Mouse (Mus musculus): ENCODE data around the gene P2ry14. TPM values are rescaled to one million over a fixed set of nuclear protein-coding genes. Genes with fewer than 3 reads are reported as not detected.

The P2ry14 gene
- polyA plus RNA-seq, 1 experiment: 5.3 TPM

- Histone ChIP-seq H3K36me3 (ENCODE audit: control insufficient read depth, insufficient read depth, low read length) (no peaks in the 10 kb centered on the region), H3K4me3 (ENCODE audit: control insufficient read depth, insufficient read depth, low read length) (no peak overlapping the region), H3K4me1 (replicated peaks; ENCODE audit: control insufficient read depth, insufficient read depth, low read length) (peaks cover 15% of the 10 kb centered on the region), H3K27me3 (ENCODE audit: control insufficient read depth, insufficient read depth, low read length) (no peaks in the 10 kb centered on the region), H3K27ac (ENCODE audit: control insufficient read depth, insufficient read depth, low read length) (no peak overlapping the region)
- no peak for TF ChIP-seq CTCF (IDR thresholded peaks at IDR 0.05; ENCODE audit: borderline replicate concordance, control insufficient read depth, extremely low read depth, insufficient read depth, low read length, poor library complexity)
- TF ChIP-seq POLR2A (IDR thresholded peaks at IDR 0.05; ENCODE audit: control insufficient read depth, extremely low read depth, insufficient read depth, low read length, poor library complexity): no peak
- no peak for DNase-seq
- 68% methylated on average over 4 of the region's 4 CpGs for WGBS
These were observed 22.3 kb downstream of the P2ry14 start for GRCm38 (mm10) chr3:59131081-59131480.

GRCm38 (mm10) chr3:59130431-59130830 is 23.0 kb downstream of the P2ry14 start:
- Histone ChIP-seq H3K36me3 (ENCODE audit: control insufficient read depth, insufficient read depth, low read length) (no peaks in the 10 kb centered on the region), H3K4me3 (ENCODE audit: control insufficient read depth, insufficient read depth, low read length) (peak overlapping the region; percentile 43), H3K27ac (ENCODE audit: control insufficient read depth, insufficient read depth, low read length) (peak overlapping the region; percentile 64; the same call in 1 of the 2 replicates), H3K4me1 (replicated peaks; ENCODE audit: control insufficient read depth, insufficient read depth, low read length) (peaks cover 15% of the 10 kb centered on the region), H3K27me3 (ENCODE audit: control insufficient read depth, insufficient read depth, low read length) (no peaks in the 10 kb centered on the region)
- TF ChIP-seq POLR2A (IDR thresholded peaks at IDR 0.05; ENCODE audit: control insufficient read depth, extremely low read depth, insufficient read depth, low read length, poor library complexity): no peak
- TF ChIP-seq CTCF (IDR thresholded peaks at IDR 0.05; ENCODE audit: borderline replicate concordance, control insufficient read depth, extremely low read depth, insufficient read depth, low read length, poor library complexity): no peak
- peak; percentile 35 for DNase-seq
- WGBS: 3% methylated on average over 8 of the region's 8 CpGs

GRCm38 (mm10) chr3:59129547-59129946 is 23.9 kb downstream of the P2ry14 start:
- no peak overlapping the region for H3K4me3 ChIP-seq (ENCODE audit: control insufficient read depth, insufficient read depth, low read length)
- H3K4me1 ChIP-seq (replicated peaks; ENCODE audit: control insufficient read depth, insufficient read depth, low read length): peaks cover 15% of the 10 kb centered on the region
- no peak for DNase-seq
- TF ChIP-seq POLR2A (IDR thresholded peaks at IDR 0.05; ENCODE audit: control insufficient read depth, extremely low read depth, insufficient read depth, low read length, poor library complexity) (no peak), CTCF (IDR thresholded peaks at IDR 0.05; ENCODE audit: borderline replicate concordance, control insufficient read depth, extremely low read depth, insufficient read depth, low read length, poor library complexity) (no peak)
- WGBS: 36% methylated on average over 3 of the region's 3 CpGs
- no peak overlapping the region for H3K27ac ChIP-seq (ENCODE audit: control insufficient read depth, insufficient read depth, low read length)
- no peaks in the 10 kb centered on the region for H3K36me3 ChIP-seq (ENCODE audit: control insufficient read depth, insufficient read depth, low read length)
- no peaks in the 10 kb centered on the region for H3K27me3 ChIP-seq (ENCODE audit: control insufficient read depth, insufficient read depth, low read length)

- 85% methylated on average over 20 of the region's 20 CpGs for WGBS
- no peak for DNase-seq
- Histone ChIP-seq H3K27ac (ENCODE audit: control insufficient read depth, insufficient read depth, low read length) (no peak overlapping the region), H3K4me1 (replicated peaks; ENCODE audit: control insufficient read depth, insufficient read depth, low read length) (peaks cover 15% of the 10 kb centered on the region), H3K36me3 (ENCODE audit: control insufficient read depth, insufficient read depth, low read length) (no peaks in the 10 kb centered on the region), H3K4me3 (ENCODE audit: control insufficient read depth, insufficient read depth, low read length) (no peak overlapping the region), H3K27me3 (ENCODE audit: control insufficient read depth, insufficient read depth, low read length) (no peaks in the 10 kb centered on the region)
- TF ChIP-seq POLR2A (IDR thresholded peaks at IDR 0.05; ENCODE audit: control insufficient read depth, extremely low read depth, insufficient read depth, low read length, poor library complexity) (no peak), CTCF (IDR thresholded peaks at IDR 0.05; ENCODE audit: borderline replicate concordance, control insufficient read depth, extremely low read depth, insufficient read depth, low read length, poor library complexity) (no peak)
These were observed 24.7 kb downstream of the P2ry14 start for GRCm38 (mm10) chr3:59128681-59129080.

- no peak for TF ChIP-seq CTCF (IDR thresholded peaks at IDR 0.05; ENCODE audit: borderline replicate concordance, control insufficient read depth, extremely low read depth, insufficient read depth, low read length, poor library complexity)
- no peak for TF ChIP-seq POLR2A (IDR thresholded peaks at IDR 0.05; ENCODE audit: control insufficient read depth, extremely low read depth, insufficient read depth, low read length, poor library complexity)
- WGBS: 77% methylated on average over 7 of the region's 7 CpGs
These were observed 27.4 kb downstream of the P2ry14 start for GRCm38 (mm10) chr3:59125783-59126555.

GRCm38 (mm10) chr3:59125022-59125421 is 28.4 kb downstream of the P2ry14 start:
- no peak for DNase-seq
- Histone ChIP-seq H3K27ac (ENCODE audit: control insufficient read depth, insufficient read depth, low read length) (no peak overlapping the region), H3K4me3 (ENCODE audit: control insufficient read depth, insufficient read depth, low read length) (no peak overlapping the region), H3K36me3 (ENCODE audit: control insufficient read depth, insufficient read depth, low read length) (no peaks in the 10 kb centered on the region), H3K4me1 (replicated peaks; ENCODE audit: control insufficient read depth, insufficient read depth, low read length) (no peaks in the 10 kb centered on the region), H3K27me3 (ENCODE audit: control insufficient read depth, insufficient read depth, low read length) (no peaks in the 10 kb centered on the region)
- TF ChIP-seq CTCF (IDR thresholded peaks at IDR 0.05; ENCODE audit: borderline replicate concordance, control insufficient read depth, extremely low read depth, insufficient read depth, low read length, poor library complexity): no peak
- no peak for TF ChIP-seq POLR2A (IDR thresholded peaks at IDR 0.05; ENCODE audit: control insufficient read depth, extremely low read depth, insufficient read depth, low read length, poor library complexity)
- 86% methylated on average over 5 of the region's 5 CpGs for WGBS

More at GRCm38 (mm10) chr3:59125783-59126555, 27.4 kb downstream of the P2ry14 start:
- peaks cover 4% of the 10 kb centered on the region for H3K4me1 ChIP-seq (replicated peaks; ENCODE audit: control insufficient read depth, insufficient read depth, low read length)
- no peaks in the 10 kb centered on the region for H3K36me3 ChIP-seq (ENCODE audit: control insufficient read depth, insufficient read depth, low read length)
- no peaks in the 10 kb centered on the region for H3K27me3 ChIP-seq (ENCODE audit: control insufficient read depth, insufficient read depth, low read length)
- DNase-seq: no peak
- H3K27ac ChIP-seq (ENCODE audit: control insufficient read depth, insufficient read depth, low read length): no peak overlapping the region
- no peak overlapping the region for H3K4me3 ChIP-seq (ENCODE audit: control insufficient read depth, insufficient read depth, low read length)
